ENCODE assay signal across 23 mouse cellular contexts in genomic region chr14:8306884-8307283, GRCm38 (mm10). TPM values are rescaled to one million over a fixed set of nuclear protein-coding genes. Genes with fewer than 3 reads are reported as not detected.
"Had no signal": no experiment of that assay in that cellular context is flagged by ENCODE, and none has a peak within 500 bp of the region (broad histone marks: within the 10 kb centered on the region; RNA-seq: fewer than 3 reads in every experiment).

No protein-coding gene starts in this region.

- H3K27ac ChIP-seq: kidney, postnatal 0 days; liver, embryonic 14.5 days; macrophage; midbrain, embryonic 12.5 days; midbrain, embryonic 15.5 days; neural tube, embryonic 13.5 days; stomach, postnatal 0 days had no signal

- H3K36me3 ChIP-seq: midbrain, embryonic 12.5 days; midbrain, embryonic 15.5 days; neural tube, embryonic 13.5 days had no signal

- H3K4me3 ChIP-seq: midbrain, embryonic 12.5 days; midbrain, embryonic 15.5 days; myocyte; neural tube, embryonic 13.5 days had no signal

- DNase-seq: kidney, adult 2 months; liver, postnatal 0 days; lung, embryonic 14.5 days; thymus, adult 2 months; thymus, postnatal 14 days; thymus, postnatal 4 days had no signal

- H3K4me1 ChIP-seq: midbrain, embryonic 15.5 days had no signal

- H3K9me3 ChIP-seq: midbrain, embryonic 12.5 days; midbrain, embryonic 15.5 days; neural tube, embryonic 13.5 days had no signal

- H3K9ac ChIP-seq: liver, embryonic 14.5 days; liver, postnatal 0 days; lung, embryonic 14.5 days; midbrain, embryonic 12.5 days; midbrain, embryonic 15.5 days; neural tube, embryonic 13.5 days had no signal

- H3K4me2 ChIP-seq: lung, embryonic 14.5 days; midbrain, embryonic 12.5 days; midbrain, embryonic 15.5 days; neural tube, embryonic 13.5 days had no signal

- ATAC-seq: liver, postnatal 0 days; lung, postnatal 0 days; midbrain, embryonic 15.5 days had no signal

RNA-seq across cellular contexts. Expression of gene Fam107a, which starts 10.9 kb away (rescaled TPM):
- total RNA-seq: liver, adult 2 months; monocyte, adult 5-6 weeks; neutrophil, adult 5-6 weeks had no signal
- polyA plus RNA-seq: liver, adult 2 months; liver, postnatal 0 days; macrophage had no signal

RNA-seq across cellular contexts. Expression of gene Acox2, which starts 47.7 kb away (rescaled TPM):
- total RNA-seq: left cerebral cortex, postnatal 36 days; megakaryocyte, adult 5-6 weeks; monocyte, adult 5-6 weeks; neutrophil, adult 5-6 weeks had no signal
- polyA plus RNA-seq: kidney, embryonic 14.5 days; limb, embryonic 11.5 days; macrophage; midbrain, embryonic 12.5 days; midbrain, embryonic 15.5 days; neural tube, embryonic 13.5 days; stomach, embryonic 14.5 days had no signal
